ENCODE assay signal across 12 mouse cellular contexts in the genomic region with DNA sequence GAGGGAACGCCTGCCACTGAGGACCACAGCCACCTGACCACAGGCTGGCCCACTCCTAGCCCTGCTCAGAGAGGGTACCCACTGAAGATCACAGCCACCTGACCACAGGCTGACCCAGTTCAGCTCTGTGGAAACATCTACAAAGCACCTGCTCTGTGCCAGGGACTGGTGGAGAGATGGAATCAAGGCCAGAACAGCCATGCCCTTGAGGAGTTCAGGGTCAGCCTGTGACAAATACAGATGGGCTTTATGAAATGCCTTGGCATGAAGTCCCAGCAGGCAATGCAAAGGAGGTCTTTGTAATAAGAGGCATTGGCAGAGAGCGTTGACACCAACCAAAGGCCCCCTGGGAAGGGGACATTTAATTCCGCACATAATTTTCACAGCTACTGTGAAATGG.
"Had no signal": no experiment of that assay in that cellular context is flagged by ENCODE, and none has a peak within 500 bp of the region (broad histone marks: within the 10 kb centered on the region; RNA-seq: fewer than 3 reads in every experiment).

No protein-coding gene starts in this region.

- H3K4me1 ChIP-seq: liver, embryonic 12.5 days had no signal

- H3K9me3 ChIP-seq: liver, embryonic 12.5 days; midbrain, embryonic 10.5 days; neural tube, embryonic 15.5 days had no signal

- H3K4me2 ChIP-seq: liver, embryonic 12.5 days; lung, embryonic 14.5 days; neural tube, embryonic 15.5 days had no signal

- H3K27ac ChIP-seq: liver, embryonic 12.5 days; midbrain, embryonic 10.5 days; neural tube, embryonic 15.5 days had no signal

- H3K36me3 ChIP-seq: liver, embryonic 12.5 days; midbrain, embryonic 10.5 days; neural tube, embryonic 15.5 days had no signal

- DNase-seq: left cerebral cortex, postnatal 4 days; lung, embryonic 14.5 days; lung, postnatal 10 days; lung, postnatal 4 days; midbrain, embryonic 14.5 days; right cerebral cortex, adult 18-20 months; right cerebral cortex, postnatal 25 days; thymus, postnatal 36 days had no signal

- H3K4me3 ChIP-seq: liver, embryonic 12.5 days; midbrain, embryonic 10.5 days; myocyte; neural tube, embryonic 15.5 days had no signal

- H3K9ac ChIP-seq: liver, embryonic 12.5 days; lung, embryonic 14.5 days; neural tube, embryonic 15.5 days had no signal

- ATAC-seq: liver, embryonic 12.5 days had no signal

- H3K27me3 ChIP-seq: neural tube, embryonic 15.5 days had no signal
